Mouse (Mus musculus) MEL (cell line): Measurements from ENCODE around the gene Sepsecs. TPM values are rescaled to one million over a fixed set of nuclear protein-coding genes. Genes with fewer than 3 reads are reported as not detected.

Experiments
- DNase-seq: peaks from one replicate; pipeline ENCODE4 v3.0.0; 2011; ENCODE audit warnings: low read depth, low spot score
- H3K27ac ChIP-seq: 2 replicates; pipeline ENCODE4 v1.5.1; 2012; ENCODE audit warnings: low read depth, mild to moderate bottlenecking, control low read depth, low read length, moderate library complexity; ENCODE audit not compliant: control insufficient read depth
- H3K27me3 ChIP-seq, 2 experiments: fragments of 150-350 bp in 1 of 2; sonication (generic) in 1 of 2; 2 replicates each; pipeline ENCODE4 v1.6.1; 2012; ENCODE audit warnings: low read length in 2 of 2, mild to moderate bottlenecking in 2 of 2, improper control_type of control experiment in 1 of 2, moderate library complexity in 1 of 2; ENCODE audit not compliant: insufficient read depth in 2 of 2, control insufficient read depth in 1 of 2
- H3K36me3 ChIP-seq, 2 experiments: 2 replicates each; pipeline ENCODE4 v1.6.1; 2012 to 2014; ENCODE audit warnings: low read length in 2 of 2, improper control_type of control experiment in 1 of 2, inconsistent platforms in 1 of 2, mild to moderate bottlenecking in 1 of 2; ENCODE audit not compliant: insufficient read depth in 2 of 2, control insufficient read depth in 1 of 2
- H3K4me1 ChIP-seq, 2 experiments: fragments of 150-350 bp in 1 of 2; sonication (generic) in 1 of 2; 2 replicates each; pipeline ENCODE4 v1.6.1; 2012; ENCODE audit warnings: low read length in 2 of 2, improper control_type of control experiment in 1 of 2, mild to moderate bottlenecking in 1 of 2; ENCODE audit not compliant: insufficient read depth in 2 of 2, control insufficient read depth in 1 of 2
- H3K4me3 ChIP-seq, 2 experiments: fragments of 150-350 bp in 1 of 2; sonication (generic) in 1 of 2; 2 replicates each; pipeline ENCODE4 v1.5.1; 2012; ENCODE audit warnings: low read depth in 2 of 2, low read length in 2 of 2, mild to moderate bottlenecking in 2 of 2, moderate library complexity in 2 of 2, control low read depth in 1 of 2, improper control_type of control experiment in 1 of 2; ENCODE audit not compliant: control insufficient read depth in 1 of 2, insufficient read depth in 1 of 2
- H3K79me2 ChIP-seq: 2 replicates; pipeline ENCODE4 v1.6.1; 2012; ENCODE audit warnings: mild to moderate bottlenecking, low read length, moderate library complexity; ENCODE audit not compliant: control insufficient read depth, poor library complexity, insufficient read depth
- H3K9ac ChIP-seq: 2 replicates; pipeline ENCODE4 v1.6.1; 2012; ENCODE audit warnings: low read depth, mild to moderate bottlenecking, control low read depth, low read length, moderate library complexity; ENCODE audit not compliant: control insufficient read depth, poor library complexity, severe bottlenecking
- H3K9me3 ChIP-seq: fragments of 150-350 bp; sonication (generic); replicated peaks from 2 replicates; pipeline ENCODE4 v1.6.1; 2012; ENCODE audit warnings: mild to moderate bottlenecking, low read length, improper control_type of control experiment, moderate library complexity; ENCODE audit not compliant: insufficient read depth
- BHLHE40 ChIP-seq: IDR thresholded peaks from 2 replicates; pipeline ENCODE4 v1.6.1; 2012; ENCODE audit warnings: low read depth, mild to moderate bottlenecking, inconsistent platforms, low read length, improper control_type of control experiment, borderline replicate concordance
- CHD1 ChIP-seq: IDR thresholded peaks from 2 replicates; pipeline ENCODE4 v1.6.1; 2012; ENCODE audit warnings: low read depth, mild to moderate bottlenecking, inconsistent platforms, low read length, improper control_type of control experiment
- CTCF ChIP-seq, 3 experiments: IDR thresholded peaks in 2 of 3; conservative IDR thresholded peaks in 1 of 3; 2 replicates each; pipeline ENCODE4 v1.5.1; 2011 to 2012; ENCODE audit warnings: low read length in 3 of 3, low read depth in 2 of 3, mild to moderate bottlenecking in 2 of 3, improper control_type of control experiment in 1 of 3, inconsistent platforms in 1 of 3, mixed read lengths in 1 of 3, moderate library complexity in 1 of 3; ENCODE audit not compliant: control insufficient read depth in 1 of 3, insufficient read depth in 1 of 3, poor library complexity in 1 of 3, severe bottlenecking in 1 of 3
- E2F4 ChIP-seq: IDR thresholded peaks from 2 replicates; pipeline ENCODE4 v1.6.1; 2011; ENCODE audit warnings: low read depth, low read length, improper control_type of control experiment, borderline replicate concordance
- EP300 ChIP-seq, 2 experiments: IDR thresholded peaks; 2 replicates each; pipeline ENCODE4 v1.6.1; 2011; ENCODE audit warnings: improper control_type of control experiment in 2 of 2, low read length in 2 of 2, low read depth in 1 of 2, mild to moderate bottlenecking in 1 of 2
- ETS1 ChIP-seq: IDR thresholded peaks from 2 replicates; pipeline ENCODE4 v1.6.1; 2012; ENCODE audit warnings: low read depth, mild to moderate bottlenecking, inconsistent platforms, low read length, improper control_type of control experiment, moderate library complexity
- GABPA ChIP-seq: IDR thresholded peaks from 2 replicates; pipeline ENCODE4 v1.6.1; 2012; ENCODE audit warnings: low read depth, mild to moderate bottlenecking, inconsistent platforms, low read length, improper control_type of control experiment, moderate library complexity
- GATA1 ChIP-seq: IDR thresholded peaks from 2 replicates; pipeline ENCODE4 v1.6.1; 2011; ENCODE audit warnings: low read depth, low read length, improper control_type of control experiment
- JUND ChIP-seq: IDR thresholded peaks from 2 replicates; pipeline ENCODE4 v1.6.1; 2011; ENCODE audit warnings: low read depth, mild to moderate bottlenecking, improper control_type of control experiment, low read length
- KAT2A ChIP-seq: conservative IDR thresholded peaks from 2 replicates; pipeline ENCODE4 v1.6.1; 2012; ENCODE audit warnings: low read depth, low read length, improper control_type of control experiment, inconsistent platforms
- MAFK ChIP-seq: IDR thresholded peaks from 2 replicates; pipeline ENCODE4 v1.6.1; 2011; ENCODE audit warnings: low read depth, mild to moderate bottlenecking, low read length, improper control_type of control experiment, borderline replicate concordance
- MAZ ChIP-seq: IDR thresholded peaks from 2 replicates; pipeline ENCODE4 v1.6.1; 2012; ENCODE audit warnings: low read depth, mild to moderate bottlenecking, inconsistent platforms, low read length, improper control_type of control experiment
- MXI1 ChIP-seq: IDR thresholded peaks from 2 replicates; pipeline ENCODE4 v1.6.1; 2011; ENCODE audit warnings: mild to moderate bottlenecking, low read depth, low read length, improper control_type of control experiment
- MYC ChIP-seq: IDR thresholded peaks from 2 replicates; pipeline ENCODE4 v1.6.1; 2011; ENCODE audit warnings: low read depth, mild to moderate bottlenecking, low read length, improper control_type of control experiment, moderate library complexity
- NRF1 ChIP-seq: IDR thresholded peaks from 2 replicates; pipeline ENCODE4 v1.6.1; 2014; ENCODE audit warnings: low read depth, mild to moderate bottlenecking, inconsistent platforms, low read length, improper control_type of control experiment, moderate library complexity; ENCODE audit not compliant: poor library complexity, insufficient read depth, severe bottlenecking
- POLR2AphosphoS2 ChIP-seq: IDR thresholded peaks from 2 replicates; pipeline ENCODE4 v1.6.1; 2011; ENCODE audit warnings: low read length, improper control_type of control experiment
- POLR2AphosphoS5 ChIP-seq: IDR thresholded peaks from 2 replicates; pipeline ENCODE4 v1.6.1; 2012; ENCODE audit warnings: low read depth, borderline replicate concordance, mild to moderate bottlenecking, inconsistent platforms, low read length, moderate library complexity, mixed read lengths
- RCOR1 ChIP-seq: IDR thresholded peaks from 2 replicates; pipeline ENCODE4 v1.6.1; 2012; ENCODE audit warnings: low read depth, mild to moderate bottlenecking, inconsistent platforms, low read length, improper control_type of control experiment
- SIN3A ChIP-seq: IDR thresholded peaks from 2 replicates; pipeline ENCODE4 v1.6.1; 2012; ENCODE audit warnings: low read length, improper control_type of control experiment, inconsistent platforms
- SMC3 ChIP-seq: IDR thresholded peaks from 2 replicates; pipeline ENCODE4 v1.6.1; 2011; ENCODE audit warnings: low read depth, low read length, improper control_type of control experiment
- TAL1 ChIP-seq: IDR thresholded peaks from 2 replicates; pipeline ENCODE4 v1.6.1; 2012; ENCODE audit warnings: mild to moderate bottlenecking, inconsistent platforms, low read length, moderate library complexity, mixed read lengths
- TBP ChIP-seq: IDR thresholded peaks from 2 replicates; pipeline ENCODE4 v1.8.0; 2011; ENCODE audit warnings: low read depth, low read length, improper control_type of control experiment
- UBTF ChIP-seq: IDR thresholded peaks from 2 replicates; pipeline ENCODE4 v1.6.1; 2012; ENCODE audit warnings: low read depth, mild to moderate bottlenecking, inconsistent platforms, low read length, improper control_type of control experiment, moderate library complexity, borderline replicate concordance; ENCODE audit not compliant: insufficient read depth
- USF1 ChIP-seq: IDR thresholded peaks from 2 replicates; pipeline ENCODE4 v1.6.1; 2014; ENCODE audit warnings: low read depth, mild to moderate bottlenecking, inconsistent platforms, low read length, improper control_type of control experiment, moderate library complexity
- USF2 ChIP-seq, 2 experiments: IDR thresholded peaks; 2 replicates each; pipeline ENCODE4 v1.6.1; 2011 to 2012; ENCODE audit warnings: improper control_type of control experiment in 2 of 2, low read length in 2 of 2, borderline replicate concordance in 1 of 2, inconsistent platforms in 1 of 2, low read depth in 1 of 2, mild to moderate bottlenecking in 1 of 2; ENCODE audit not compliant: insufficient read depth in 1 of 2
- ZC3H11A ChIP-seq: IDR thresholded peaks from 2 replicates; pipeline ENCODE4 v1.6.1; 2012; ENCODE audit warnings: low read depth, mild to moderate bottlenecking, inconsistent platforms, low read length, improper control_type of control experiment
- ZKSCAN1 ChIP-seq: IDR thresholded peaks from 2 replicates; pipeline ENCODE4 v1.6.1; 2012; ENCODE audit warnings: low read depth, mild to moderate bottlenecking, inconsistent platforms, low read length, improper control_type of control experiment, moderate library complexity
- ZMIZ1 ChIP-seq: IDR thresholded peaks from 2 replicates; pipeline ENCODE4 v1.6.1; 2012; ENCODE audit warnings: low read depth, mild to moderate bottlenecking, inconsistent platforms, low read length, improper control_type of control experiment, moderate library complexity
- ZNF384 ChIP-seq: IDR thresholded peaks from 2 replicates; pipeline ENCODE4 v1.6.1; 2012; ENCODE audit warnings: low read depth, mild to moderate bottlenecking, inconsistent platforms, low read length, improper control_type of control experiment
- polyA plus RNA-seq, 2 experiments: library from polyadenylated mRNA; stranded (reverse) in 1 of 2; unstranded in 1 of 2; fragments of >175 nt in 1 of 2; fragments of >200 nt in 1 of 2; gene quantifications; 2 replicates each; pipeline versions ENCODE4 v1.2.1 to v1.2.4; 2012; ENCODE audit warnings: low replicate concordance in 2 of 2, low read depth in 1 of 2; ENCODE audit not compliant: insufficient read length in 2 of 2, insufficient read depth in 1 of 2, missing spikeins in 1 of 2
- total RNA-seq: library from RNA; depleted of rRNA; stranded (reverse); fragments of 300-350 nt; gene quantifications from 2 replicates; pipeline ENCODE4 v1.2.3, GENCODE M21; 2012

Gene Sepsecs
- total and polyA plus RNA-seq, 3 experiments, result 11.8 to 12.2 TPM; not detected in 1

- Histone ChIP-seq H3K4me1 (peaks cover 8 to 17% of the 10 kb centered on the region in 2 experiments), H3K27ac (peak overlapping the region; percentile 62), H3K36me3 (peaks cover 0 to 24% of the 10 kb centered on the region in 2 experiments; a peak in 2 of 4 replicates), H3K4me3 (peak overlapping the region; percentile 7 to 15; a peak in 2 of 4 replicates), H3K9ac (no peak overlapping the region), H3K9me3 (no peaks in the 10 kb centered on the region), H3K79me2 (no peaks in the 10 kb centered on the region), H3K27me3 (no peaks in the 10 kb centered on the region)
- no peak for TF ChIP-seq CHD1
- 0 out of 4 replicates have a peak, but pooled peaks of 1 of the 2 experiments have one; percentile 34 for TF ChIP-seq EP300 (IDR thresholded peaks at IDR 0.05; ENCODE audit: low read depth in 1 of 2, low read length in 2 of 2)
- 0 out of 2 replicates have a peak, but pooled peaks have one; percentile 29 for TF ChIP-seq ZMIZ1
- peak; percentile 32 for DNase-seq
Measured at GRCm38 (mm10) chr5:52636923-52637322, 32.6 kb downstream of the Sepsecs start.

- Histone ChIP-seq H3K9ac (peak overlapping the region; percentile 14; the same call in 1 of the 2 replicates), H3K4me3 (peak overlapping the region; percentile 7 to 15; a peak in 3 of 4 replicates), H3K79me2 (no peaks in the 10 kb centered on the region), H3K36me3 (peaks cover 0 to 18% of the 10 kb centered on the region in 2 experiments; a peak in 2 of 4 replicates), H3K9me3 (no peaks in the 10 kb centered on the region), H3K27me3 (no peaks in the 10 kb centered on the region), H3K4me1 (peaks cover 7 to 12% of the 10 kb centered on the region in 2 experiments), H3K27ac (peak overlapping the region; percentile 62)
- DNase-seq, result peak; percentile 53
- TF ChIP-seq USF2 (IDR thresholded peaks at IDR 0.05; ENCODE audit: borderline replicate concordance in 1 of 2, insufficient read depth in 1 of 2, low read depth in 1 of 2, low read length in 2 of 2), result no peak
- TF ChIP-seq GABPA, result no peak
- TF ChIP-seq ZKSCAN1, result no peak
- no peak for TF ChIP-seq JUND
- TF ChIP-seq ZC3H11A, result no peak
- TF ChIP-seq MAZ, result no peak
- no peak for TF ChIP-seq CHD1
- TF ChIP-seq SIN3A, result no peak
- TF ChIP-seq SMC3, result no peak; the same call in 1 of the 2 replicates
- no peak for TF ChIP-seq MYC
- peak; percentile 43 to 56 for TF ChIP-seq EP300 (IDR thresholded peaks at IDR 0.05; ENCODE audit: low read depth in 1 of 2, low read length in 2 of 2)
- TF ChIP-seq TAL1, result no peak
- no peak for TF ChIP-seq MAFK
- TF ChIP-seq ETS1, result peak; percentile 34; the same call in 1 of the 2 replicates
- TF ChIP-seq BHLHE40, result peak; percentile 22; the same call in 1 of the 2 replicates
- TF ChIP-seq POLR2AphosphoS2, result no peak
- TF ChIP-seq NRF1, result no peak
- TF ChIP-seq USF1, result no peak
- TF ChIP-seq TBP, result no peak
- TF ChIP-seq POLR2AphosphoS5, result no peak
- TF ChIP-seq RCOR1, result peak; percentile 36; the same call in 1 of the 2 replicates
- no peak for TF ChIP-seq KAT2A
- TF ChIP-seq E2F4, result no peak
- peak; percentile 93 for TF ChIP-seq ZNF384
- TF ChIP-seq MXI1, result no peak
- TF ChIP-seq CTCF (IDR thresholded peaks at IDR 0.05 in 2 of 3, conservative IDR thresholded peaks at IDR 0.05 in 1 of 3; ENCODE audit: control insufficient read depth in 1 of 3, insufficient read depth in 1 of 3, low read depth in 2 of 3, low read length in 3 of 3, poor library complexity in 1 of 3, severe bottlenecking in 1 of 3), result no peak
- TF ChIP-seq GATA1, result peak; percentile 58
- TF ChIP-seq UBTF, result no peak
Measured at GRCm38 (mm10) chr5:52636025-52636755, 33.3 kb downstream of the Sepsecs start.
